Mouse (Mus musculus) B cell, adult 67 days (primary cell): ENCODE measurements around the gene Avpi1. TPM values are rescaled to one million over a fixed set of nuclear protein-coding genes. Genes with fewer than 3 reads are reported as not detected.

Experiments
- total RNA-seq, 2 experiments: library from RNA; stranded (reverse); gene quantifications; 4 replicates each; pipeline ENCODE4 v1.2.4; 2023

Avpi1 gene
- total RNA-seq = 1 to 10 TPM; 1.1 to 4.1 TPM

DNA sequence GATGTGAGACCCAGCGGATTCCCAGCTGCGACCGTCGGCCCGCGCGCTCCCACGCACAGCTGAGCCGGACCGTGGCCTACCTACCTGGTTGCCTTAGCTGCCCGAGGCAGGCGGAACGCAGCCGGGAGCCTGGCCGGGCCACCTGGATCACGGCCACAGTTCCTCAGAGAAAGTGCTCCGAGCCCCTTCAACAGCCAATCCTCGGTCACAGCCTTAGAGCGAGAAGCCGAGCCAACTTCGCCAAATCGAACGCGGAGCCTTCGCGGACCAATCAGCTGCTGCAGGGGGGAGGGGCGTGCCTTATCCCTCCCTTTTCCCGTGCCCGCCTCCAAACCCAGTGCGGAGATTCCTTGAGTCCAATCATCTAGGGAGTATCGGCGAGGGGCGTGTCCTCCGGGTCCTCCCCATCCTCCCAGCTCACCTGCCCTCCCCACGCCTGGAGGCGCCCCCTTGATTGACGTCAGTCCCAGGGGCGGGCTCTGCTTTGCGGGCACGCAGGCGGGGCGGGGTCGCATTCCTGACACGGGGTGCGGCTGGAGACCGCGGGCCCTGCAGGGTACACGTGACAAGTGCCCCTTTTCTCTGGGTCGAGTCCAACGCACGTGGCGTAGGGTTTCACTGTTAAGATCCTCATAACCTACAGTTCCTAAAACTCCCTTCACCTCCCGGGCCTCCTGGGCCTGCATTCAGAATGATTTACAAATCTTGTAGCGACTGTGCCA is at the start of gene Avpi1:
Avpi1 (minus strand) TSS at position 273 of the 722 bp plus-strand sequence.

DNA sequence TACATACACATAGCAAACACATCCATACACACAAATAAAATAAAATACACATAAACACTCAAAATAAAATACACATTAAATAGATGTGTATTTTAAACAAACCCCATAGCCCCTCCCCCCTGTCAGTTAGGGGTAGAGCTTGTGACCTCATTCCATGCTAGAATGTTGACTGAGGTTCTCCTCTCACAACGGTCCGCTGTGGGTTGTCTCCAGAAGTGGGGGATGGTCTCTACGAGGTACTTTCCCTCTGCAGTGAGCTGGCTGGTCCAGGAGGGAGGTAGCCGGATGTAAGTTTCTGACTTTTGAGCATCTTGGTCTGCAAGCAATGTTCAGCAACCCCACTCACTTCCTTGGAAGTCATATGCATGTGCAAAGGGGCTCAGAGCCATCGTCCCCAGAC is 34.9 kb upstream of the Avpi1 start, which contains the start of gene Zfyve27:
Zfyve27 (plus strand) TSS at position 188 of the 400 bp plus-strand sequence.

GRCm38 (mm10) chr19:42147170-42147768 is 18.4 kb upstream of the Avpi1 start, which contains the start of gene Marveld1:
Gene Marveld1, plus strand, starts transcription at chr19:42147400.

GRCm38 (mm10) chr19:42089748-42090595 is 38.9 kb downstream of the Avpi1 start, which contains the start of gene Pi4k2a:
Gene Pi4k2a, plus strand, starts transcription at chr19:42090470.

GRCm38 (mm10) chr19:42086166-42086565 is 42.7 kb downstream of the Avpi1 start, which contains the start of gene Morn4:
Gene Morn4, minus strand, starts transcription at chr19:42086357.

Other genes starting within 250 kb of the Avpi1 start
- 10 to 100 TPM; 25.6 to 27.8 TPM for gene Rrp12, start 232.9 kb downstream of the Avpi1 start, total RNA-seq
- gene Pgam1, start 217.1 kb downstream of the Avpi1 start, total RNA-seq = 100 to 1,000 TPM; 102 to 106 TPM
- gene Exosc1, start 195.6 kb downstream of the Avpi1 start, total RNA-seq = 10 to 100 TPM; 53.8 to 57.0 TPM
- 10 to 100 TPM; 40.3 to 41.5 TPM for gene Zdhhc16, start 195.6 kb downstream of the Avpi1 start, total RNA-seq
- 100 to 1,000 TPM in 1 of 2 experiments, 10 to 100 TPM in 1; 79.2 to 111 TPM for gene Mms19, start 147.9 kb downstream of the Avpi1 start, total RNA-seq
- gene Ubtd1, start 147.3 kb downstream of the Avpi1 start, total RNA-seq = 1 to 10 TPM; 8.8 to 9.3 TPM
- gene Ankrd2, start 93.1 kb downstream of the Avpi1 start, total RNA-seq = not detected
- gene Hoga1, start 83.4 kb downstream of the Avpi1 start, total RNA-seq = not detected
- not detected for gene 4933411K16Rik, start 76.8 kb downstream of the Avpi1 start, total RNA-seq
- gene Morn4, start 42.7 kb downstream of the Avpi1 start, total RNA-seq = under 1 TPM in 1 of 2 experiments, not detected in 1; 0.29 TPM
- 10 to 100 TPM; 40.8 to 42.0 TPM for gene Pi4k2a, start 38.6 kb downstream of the Avpi1 start, total RNA-seq
- gene Marveld1, start 18.3 kb upstream of the Avpi1 start, total RNA-seq = 1 to 10 TPM in 1 of 2 experiments, under 1 TPM in 1; 0.77 to 1.2 TPM
- 10 to 100 TPM; 80.3 to 86.8 TPM for gene Zfyve27, start 34.9 kb upstream of the Avpi1 start, total RNA-seq
- gene Sfrp5, start 73.2 kb upstream of the Avpi1 start, total RNA-seq = not detected
- not detected for gene Golga7b, start 118.5 kb upstream of the Avpi1 start, total RNA-seq